Mouse (Mus musculus) monocyte, adult 2 months (primary cell): ENCODE data around the gene Sgo1.
"Not testable (repeated sequence)": the region's sequence is repeated elsewhere in the genome, so short reads cannot be mapped to it uniquely, and the experiment has no call there.

ENCODE experiments used
- DNase-seq, 2 experiments: peaks; one replicate each; pipeline ENCODE4 v3.0.0; 2022; ENCODE audit warnings: low spot score in 2 of 2, low read depth in 1 of 2

The Sgo1 gene

DNA sequence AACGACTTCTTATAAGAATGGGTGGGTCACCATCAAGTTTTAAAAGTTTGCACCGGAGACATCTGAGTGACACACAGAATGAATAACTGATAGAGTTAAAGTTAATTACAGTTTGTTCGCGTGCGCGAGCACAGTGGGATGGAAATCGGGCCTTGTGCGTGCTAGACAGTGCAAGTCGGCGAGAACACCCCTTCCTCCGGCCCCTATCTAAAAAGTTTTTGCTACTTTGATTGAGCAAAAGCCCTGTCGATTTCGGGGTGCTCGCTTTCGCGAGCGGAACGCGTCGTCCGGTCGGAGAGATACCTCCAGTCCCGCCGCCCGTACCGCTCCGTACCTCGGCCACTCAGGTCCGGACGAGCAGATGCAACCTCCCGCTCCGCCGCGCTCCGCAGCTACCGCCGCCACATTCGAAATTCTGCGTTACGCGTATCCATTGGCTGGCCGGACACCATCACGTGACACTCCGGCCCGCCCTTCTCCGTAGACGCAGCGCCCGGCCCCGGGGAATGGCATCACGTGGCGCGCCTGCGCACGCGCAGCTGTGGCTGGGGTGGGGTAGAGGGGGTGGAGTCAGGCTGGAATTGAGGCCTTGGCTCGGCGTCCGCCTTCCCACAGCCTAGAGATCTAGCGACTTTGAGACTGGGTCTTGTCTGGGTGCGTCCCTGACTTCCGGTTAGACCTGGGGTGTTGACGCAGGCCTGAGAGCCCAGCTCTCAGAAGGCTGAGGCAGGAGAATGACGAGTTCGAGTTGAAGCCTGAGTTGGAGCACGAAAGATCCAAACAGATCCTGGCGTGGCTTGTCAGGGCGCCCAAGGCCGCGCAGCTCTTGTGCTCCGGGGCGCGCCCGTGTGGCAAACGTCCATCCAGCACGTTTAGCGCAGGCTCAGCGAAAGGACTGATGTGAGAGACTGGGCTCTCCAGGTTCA, at the start of gene Sgo1:
TSS of gene Sgo1 (minus strand) at position 457 of the 926 bp plus-strand sequence.
- DNase-seq: peak; percentile 92 to 97

DNA sequence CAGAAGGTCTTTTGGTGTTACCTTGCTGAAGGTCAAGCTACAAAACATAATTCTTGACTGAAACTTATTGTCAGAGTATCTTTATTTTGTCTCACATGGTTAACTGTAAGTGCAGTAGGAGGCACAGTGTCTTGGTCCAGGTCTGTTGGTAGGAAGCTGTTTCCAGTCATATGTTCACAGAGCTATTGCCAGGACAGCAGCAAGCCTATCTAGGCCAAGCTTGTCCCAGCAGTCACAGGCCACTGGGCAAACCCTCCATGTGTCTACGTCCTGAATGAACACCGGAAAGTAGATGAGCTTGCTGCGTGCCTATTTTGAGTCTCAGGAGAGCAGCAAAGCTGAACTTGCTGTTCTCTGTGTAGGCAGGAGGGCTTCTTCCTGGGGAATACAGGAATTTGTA, 29.8 kb upstream of the Sgo1 start:
- not testable (repeated sequence) for DNase-seq

DNA sequence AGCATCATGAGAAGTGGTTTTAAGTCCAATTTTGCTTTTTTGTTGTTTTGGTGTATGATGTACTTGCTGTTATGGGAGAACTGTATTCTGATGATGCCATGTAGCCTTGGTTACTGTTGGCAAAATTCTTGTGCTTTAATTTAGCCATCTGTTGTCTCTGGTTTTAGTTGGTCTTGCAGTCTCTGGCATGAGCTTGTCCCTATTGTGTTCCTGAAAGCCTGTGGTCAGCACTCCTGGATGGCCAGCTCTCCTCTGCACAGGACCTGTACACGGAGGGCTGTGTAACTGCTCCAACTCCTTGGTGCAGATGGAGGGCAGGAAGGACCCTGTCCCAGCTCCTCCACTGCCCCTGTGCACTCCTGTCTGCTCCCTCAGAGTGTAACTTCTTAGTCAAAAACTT, 29.3 kb upstream of the Sgo1 start:
- DNase-seq: no peak

DNA sequence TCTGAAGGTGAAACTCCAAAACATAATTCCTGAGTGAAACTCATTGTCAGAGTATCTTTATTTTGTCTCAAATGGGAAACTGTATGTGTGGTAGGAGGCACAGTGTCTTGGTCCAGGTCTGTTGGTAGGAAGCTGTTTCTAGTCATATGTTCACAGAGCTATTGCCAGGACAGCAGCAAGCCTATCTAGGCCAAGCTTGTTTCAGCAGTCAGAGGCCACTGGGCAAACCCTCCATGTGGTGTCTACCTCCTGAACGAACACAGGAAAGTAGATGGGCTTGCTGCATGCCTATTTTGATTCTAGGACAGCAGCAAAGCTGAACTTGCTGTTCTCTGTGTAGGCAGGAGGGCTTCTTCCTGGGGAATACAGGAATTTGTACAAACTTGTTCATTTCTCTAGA, 26.0 kb upstream of the Sgo1 start:
- DNase-seq: not testable (repeated sequence)

DNA sequence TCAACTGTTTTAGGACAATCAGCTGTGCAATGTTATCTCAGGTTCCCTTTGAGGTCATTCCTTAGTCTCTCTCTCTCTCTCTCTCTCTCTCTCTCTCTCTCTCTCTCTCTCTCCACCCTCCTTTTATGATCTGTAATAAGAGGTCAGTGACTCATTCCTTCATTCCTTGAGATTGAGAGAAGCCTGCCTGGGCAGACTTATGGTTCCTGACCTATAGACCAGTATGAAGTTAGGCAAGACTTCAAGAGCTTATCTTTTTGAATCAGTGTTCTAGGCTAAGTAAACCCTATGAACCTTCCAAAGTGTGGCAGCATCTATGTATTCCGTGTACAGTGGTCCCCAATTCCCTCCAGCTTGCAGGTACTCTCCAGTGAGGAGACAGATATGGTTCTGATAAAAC, 25.3 kb upstream of the Sgo1 start:
- DNase-seq: no peak

DNA sequence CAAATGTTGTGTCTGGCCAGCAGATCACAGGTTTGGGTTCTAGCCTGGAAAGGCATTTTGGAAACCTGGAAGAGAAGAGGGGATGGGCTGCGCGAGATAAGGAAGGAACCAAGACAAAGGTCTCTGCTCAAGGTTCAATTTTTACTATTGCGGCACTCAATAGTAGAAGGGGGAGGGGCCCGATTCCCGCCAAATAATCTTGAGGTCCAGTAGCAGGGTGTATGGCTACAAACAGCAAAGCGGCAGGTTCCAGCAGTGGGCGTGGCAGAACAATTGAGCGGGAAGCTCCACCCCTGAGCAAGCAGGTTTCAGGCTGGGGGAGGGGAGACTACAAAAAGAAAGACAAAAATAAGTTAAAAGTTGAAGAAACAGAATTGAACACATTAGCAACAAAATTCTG, 8.4 kb upstream of the Sgo1 start:
- not testable (repeated sequence) for DNase-seq

DNA sequence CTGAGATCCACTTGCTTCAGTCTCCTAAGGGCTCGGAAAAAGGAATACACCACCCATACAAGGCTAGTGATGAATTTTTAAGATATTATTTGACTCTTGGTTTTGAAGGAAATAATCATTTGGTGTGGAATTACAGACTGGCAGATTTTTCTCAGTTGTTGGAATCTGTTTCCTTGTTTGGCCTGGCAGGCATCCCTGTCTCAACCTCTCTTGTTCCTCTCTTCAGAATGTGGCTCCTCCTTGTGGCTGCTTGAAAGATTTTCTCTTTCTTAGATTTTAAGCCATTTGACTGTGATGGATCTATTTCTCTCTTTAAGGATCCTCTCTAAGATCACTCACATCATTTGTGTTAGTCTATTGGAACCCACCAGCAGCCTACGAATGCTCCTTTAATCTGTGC, 4.9 kb upstream of the Sgo1 start:
- no peak for DNase-seq

DNA sequence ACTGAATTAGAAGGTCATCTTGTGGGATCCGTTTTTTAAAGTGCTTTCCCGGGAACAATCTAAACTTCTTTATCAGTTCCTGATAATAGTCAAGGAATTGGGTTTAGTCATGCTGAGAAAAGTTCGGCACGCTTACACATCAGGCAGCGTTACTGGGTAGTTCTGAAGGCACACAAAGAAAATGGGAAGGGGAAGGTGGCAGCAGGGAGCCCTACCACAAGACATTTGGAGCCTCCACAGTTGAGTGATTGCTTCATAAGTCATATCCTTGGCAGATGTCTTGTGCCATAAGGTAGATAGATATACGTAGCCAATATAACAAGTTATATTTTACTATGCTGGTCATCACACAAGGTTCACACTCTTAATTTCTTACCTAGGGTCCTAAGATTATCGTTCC, 813 bp upstream of the Sgo1 start:
- no peak for DNase-seq

DNA sequence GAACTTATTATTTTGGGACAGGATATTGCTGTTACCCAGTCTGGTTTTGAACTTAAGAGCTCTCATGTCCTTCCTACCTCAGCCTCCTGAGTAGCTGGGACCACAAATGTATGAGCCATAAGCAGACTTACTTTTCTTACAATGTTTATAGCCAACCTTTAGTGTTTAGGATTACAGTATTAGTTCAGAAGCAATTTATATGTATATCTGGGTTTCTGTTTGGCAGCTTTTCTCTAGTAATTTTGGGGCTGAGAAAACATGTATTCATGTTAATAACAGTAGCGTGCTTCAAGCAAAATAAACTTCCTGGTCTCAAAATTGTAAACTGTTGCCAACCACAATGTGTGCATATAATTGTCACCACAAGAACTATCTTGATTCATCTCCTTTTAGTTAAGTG, 812 bp downstream of the Sgo1 start:
- no peak for DNase-seq

DNA sequence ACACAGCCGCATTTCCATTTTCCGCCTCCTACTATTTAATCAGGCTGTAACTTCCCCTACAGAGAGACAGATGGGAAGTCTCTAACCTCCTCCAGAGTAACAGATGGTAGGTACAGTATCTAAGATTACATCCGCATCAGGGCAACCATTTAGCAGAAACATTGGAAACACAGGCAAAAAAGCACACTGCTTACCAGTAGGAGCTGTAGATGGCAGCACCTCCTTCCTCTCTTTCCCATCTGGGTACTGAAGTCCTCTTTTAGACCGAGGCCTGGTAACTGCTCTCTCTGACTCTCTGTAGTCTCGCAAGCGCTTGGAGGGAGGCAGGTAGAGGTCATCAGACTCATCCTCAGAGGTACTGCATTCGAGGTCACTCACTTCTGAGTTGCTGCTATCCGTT, 10.4 kb downstream of the Sgo1 start:
- no peak for DNase-seq

DNA sequence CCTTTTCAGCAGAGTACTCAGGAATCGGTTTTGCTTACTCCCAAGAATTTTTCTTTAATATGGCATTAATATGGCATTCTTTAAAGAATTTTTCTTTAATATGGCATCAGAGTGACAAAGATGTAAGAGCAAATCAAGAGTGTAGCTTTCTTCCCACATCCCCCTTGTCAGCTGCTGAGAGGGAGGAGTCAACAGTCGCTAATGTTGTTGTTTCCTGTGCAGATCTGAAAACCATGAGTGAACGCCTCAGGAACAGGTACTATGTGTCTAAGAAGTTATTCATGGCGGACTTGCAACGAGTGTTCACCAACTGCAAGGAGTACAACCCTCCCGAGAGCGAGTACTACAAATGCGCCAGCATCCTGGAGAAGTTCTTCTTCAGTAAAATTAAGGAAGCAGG, 18.7 kb downstream of the Sgo1 start:
- no peak for DNase-seq

DNA sequence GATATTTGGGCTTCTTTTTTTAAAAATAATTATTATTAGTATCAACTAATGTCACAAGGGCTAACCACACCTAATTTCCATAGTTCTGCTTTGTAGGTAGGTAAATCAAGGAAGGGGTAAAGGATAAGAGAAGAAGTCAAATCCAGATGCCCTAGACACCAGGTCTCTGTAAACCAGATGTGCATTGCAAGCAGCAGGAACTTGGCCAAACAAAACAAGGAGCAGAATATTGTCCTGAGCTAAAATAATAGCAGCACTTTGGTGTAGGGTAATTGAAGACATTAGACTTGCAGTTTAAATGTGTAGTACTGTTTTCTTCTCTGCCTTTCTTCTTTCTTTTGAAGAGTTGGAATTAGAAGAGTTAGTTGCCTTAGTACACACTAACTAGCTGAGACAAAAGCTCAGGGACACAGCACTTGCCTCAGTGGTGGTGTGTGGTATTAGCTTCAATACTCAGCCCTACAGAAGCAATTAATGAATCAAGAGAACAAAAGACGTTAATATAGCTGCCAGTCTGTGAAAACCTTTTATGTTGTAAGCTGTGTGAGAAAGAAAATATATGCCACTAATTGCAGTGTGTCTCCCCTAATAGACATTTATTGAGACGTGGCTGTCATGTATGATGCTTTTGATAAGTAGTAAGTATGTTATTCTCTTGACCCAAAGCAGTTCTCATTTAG, 24.3 kb downstream of the Sgo1 start:
- DNase-seq: no peak

DNA sequence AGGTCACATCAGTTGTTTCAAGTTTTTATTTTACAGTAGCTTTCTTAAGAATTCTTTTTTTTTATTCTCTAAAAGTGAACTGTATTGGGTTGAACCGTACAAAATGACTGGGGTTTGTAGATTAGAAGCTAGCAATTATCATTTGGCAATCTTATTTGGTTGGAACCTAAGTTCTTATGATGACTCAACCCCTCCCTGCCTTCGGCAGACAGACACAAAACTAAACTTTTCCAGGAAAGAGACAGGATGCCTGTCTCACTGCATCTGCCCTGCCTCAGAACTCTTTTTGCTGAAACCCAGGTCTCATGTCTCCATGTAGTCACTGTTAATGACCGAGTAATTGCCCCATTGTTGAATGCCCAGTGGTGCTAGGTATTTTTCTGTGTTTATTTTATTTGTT, 24.9 kb downstream of the Sgo1 start:
- no peak for DNase-seq

DNA sequence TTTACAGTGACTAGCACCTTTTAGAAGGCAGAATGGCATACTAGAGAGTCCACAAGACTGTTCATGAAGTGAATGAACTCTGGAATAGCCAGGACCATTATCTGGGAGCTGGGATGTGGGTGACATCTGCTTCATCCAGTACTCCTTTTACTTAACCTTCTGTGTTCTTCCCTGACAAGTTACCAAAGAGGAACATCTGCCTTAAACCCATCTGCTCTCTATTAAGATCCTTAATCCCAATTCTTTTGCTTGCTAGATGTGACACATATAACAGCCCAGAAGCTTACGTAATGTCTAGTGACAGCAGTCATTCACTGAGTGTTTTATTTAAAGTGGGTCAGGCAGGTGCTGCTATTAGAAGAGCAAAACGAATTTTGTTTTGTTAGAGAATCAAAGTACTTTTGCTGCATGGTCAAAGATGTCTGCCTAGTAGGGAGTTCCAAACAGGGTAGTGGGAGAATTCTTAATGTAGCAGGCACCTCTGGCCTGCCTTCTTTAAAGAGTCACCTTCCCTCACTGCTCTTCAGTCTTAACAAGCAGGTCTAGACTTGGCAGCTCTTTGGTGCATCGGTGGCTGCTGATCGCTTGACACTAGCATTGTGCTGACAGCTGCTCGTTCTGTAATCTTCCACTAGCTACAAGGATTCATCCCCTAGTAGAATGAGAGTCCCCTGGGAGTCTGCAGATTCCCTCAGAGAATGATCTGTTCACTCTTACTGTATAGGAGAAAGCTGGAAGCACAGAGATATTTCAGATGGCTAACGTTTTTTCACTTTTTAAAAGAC, 27.9 kb downstream of the Sgo1 start:
- DNase-seq: no peak

DNA sequence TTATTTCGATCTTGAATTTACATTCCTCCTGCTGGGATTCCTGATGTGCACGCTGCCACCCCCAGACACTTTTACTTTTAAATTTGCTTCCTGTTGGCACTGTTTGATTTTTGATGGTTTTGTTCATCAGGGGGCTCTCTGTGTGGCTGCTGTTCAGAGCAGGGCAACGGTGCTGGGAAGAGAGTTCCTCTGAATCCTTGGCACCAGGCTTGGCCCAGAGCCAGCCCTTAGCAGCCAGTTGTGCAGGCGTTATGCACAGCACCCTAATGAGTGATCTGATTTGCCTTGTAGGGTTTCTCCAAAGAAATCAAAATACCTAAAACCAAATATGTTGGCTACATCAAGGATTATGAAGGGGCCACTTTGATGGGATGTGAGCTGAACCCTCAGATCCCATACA, 29.4 kb downstream of the Sgo1 start:
- DNase-seq: no peak

DNA sequence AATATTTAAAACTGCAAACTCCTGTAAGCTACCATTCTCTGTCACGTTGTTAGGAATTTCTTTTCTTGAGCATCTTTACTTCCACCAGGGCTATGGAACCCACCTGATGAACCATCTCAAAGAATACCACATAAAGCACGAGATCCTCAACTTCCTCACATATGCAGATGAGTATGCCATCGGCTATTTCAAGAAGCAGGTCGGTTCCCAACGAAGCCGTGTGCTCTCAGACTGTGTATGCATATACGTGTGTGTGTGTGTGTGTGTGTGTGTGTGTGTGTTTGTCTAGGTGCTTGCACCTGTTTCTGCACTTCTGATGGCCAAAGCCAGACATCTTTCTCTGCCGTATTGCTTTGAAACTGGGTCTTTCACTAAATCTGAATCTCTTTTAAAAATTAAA, 29.9 kb downstream of the Sgo1 start:
- DNase-seq: no peak

DNA sequence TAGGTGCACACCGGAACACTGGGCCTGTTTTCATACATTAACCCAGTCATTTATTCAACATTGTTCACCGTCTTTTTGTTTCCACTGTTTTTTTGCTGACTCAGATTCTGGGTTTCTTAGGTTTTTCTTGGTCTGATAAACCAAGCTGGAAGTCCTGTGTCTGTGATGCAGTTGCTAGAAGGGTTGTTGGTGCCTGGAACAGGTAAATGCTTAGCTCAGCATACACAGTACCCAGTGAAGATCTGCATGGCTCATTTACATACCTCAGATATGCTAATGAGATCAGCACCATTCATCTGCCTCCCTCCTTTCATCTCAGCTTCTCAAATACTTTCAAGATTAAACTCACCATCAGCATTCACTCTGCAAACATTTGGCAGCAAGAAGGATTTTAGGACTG, 30.5 kb downstream of the Sgo1 start:
- no peak for DNase-seq

DNA sequence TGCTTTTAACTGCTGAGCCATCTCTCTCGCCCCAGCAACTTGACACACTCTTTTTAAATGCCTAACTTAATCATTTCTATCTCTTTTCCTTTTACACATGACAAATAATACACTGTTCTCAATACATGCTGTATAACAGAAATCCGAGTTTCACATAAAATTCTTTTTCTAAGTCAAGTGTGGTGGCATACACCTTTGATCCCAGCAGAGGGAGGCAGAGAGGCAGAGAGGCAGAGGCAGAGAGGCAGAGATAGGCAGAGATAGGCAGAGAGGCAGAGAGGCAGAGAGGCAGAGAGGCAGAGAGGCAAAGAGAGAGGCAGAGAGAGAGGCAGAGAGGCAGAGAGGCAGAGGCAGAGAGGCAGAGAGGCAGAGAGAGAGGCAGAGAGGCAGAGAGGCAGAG, 31.7 kb downstream of the Sgo1 start:
- not testable (repeated sequence) for DNase-seq

DNA sequence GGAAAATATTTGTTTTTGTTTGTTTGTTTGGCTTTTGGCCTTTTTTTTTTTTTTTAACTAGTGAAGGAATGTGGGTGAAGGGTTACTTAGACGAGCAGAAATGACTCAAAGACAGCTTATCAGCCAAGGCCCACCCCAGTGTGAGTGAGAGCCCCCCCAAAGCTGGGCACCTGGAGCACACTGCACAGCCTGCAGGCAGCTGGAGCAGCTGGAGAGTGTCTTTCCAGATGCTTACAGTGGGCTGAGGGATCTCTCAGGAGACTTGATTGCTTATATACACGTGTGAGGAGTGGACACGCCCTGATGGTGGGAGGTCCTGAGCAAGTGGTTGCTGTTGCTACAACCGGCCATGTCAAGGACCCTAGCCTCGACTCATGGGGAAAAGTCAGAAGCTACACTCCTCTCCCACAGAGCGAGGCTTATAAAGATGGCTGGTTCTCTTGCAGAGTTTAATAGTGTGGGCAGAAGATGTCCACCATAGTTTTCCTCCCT, 32.7 kb downstream of the Sgo1 start:
- no peak for DNase-seq

DNA sequence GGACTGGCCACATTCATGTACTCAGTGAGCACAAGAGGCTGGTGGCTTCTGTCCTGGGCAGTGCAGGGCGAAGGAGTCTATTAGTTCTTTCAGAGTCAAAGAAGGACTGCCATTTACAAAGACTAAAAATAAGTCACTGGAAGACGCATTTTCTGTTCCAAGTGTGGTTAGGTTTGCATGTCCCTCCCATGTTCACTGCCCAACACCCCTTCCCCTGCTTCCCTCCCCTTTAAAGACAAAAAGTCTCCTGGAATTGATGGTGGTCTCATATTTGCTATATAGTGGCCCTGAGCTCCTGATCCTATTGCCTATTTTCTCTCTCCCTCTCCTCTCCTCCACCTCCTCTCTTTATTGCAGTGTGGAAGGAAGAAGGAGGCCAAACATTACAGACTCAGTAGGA, 33.2 kb downstream of the Sgo1 start:
- no peak for DNase-seq

DNA sequence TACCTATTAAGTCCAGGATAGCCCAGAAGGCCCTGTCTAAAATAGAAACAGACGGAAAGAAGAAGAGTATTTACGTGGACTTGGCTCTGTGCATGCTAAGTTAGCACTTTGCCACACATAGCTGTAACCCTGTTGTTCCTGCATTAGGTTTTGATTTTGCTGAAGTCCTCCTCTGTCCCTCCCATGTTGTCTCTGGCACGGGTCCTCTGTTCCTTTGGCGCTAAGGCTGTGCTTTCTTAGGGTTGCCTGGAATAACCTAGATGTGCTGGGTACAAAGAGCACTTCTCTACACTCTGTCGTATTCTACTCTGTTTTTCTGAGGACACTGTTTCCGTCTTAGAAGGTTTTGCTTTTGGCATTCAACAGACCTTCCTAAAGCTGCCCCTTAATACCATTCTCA, 34.1 kb downstream of the Sgo1 start:
- no peak for DNase-seq

DNA sequence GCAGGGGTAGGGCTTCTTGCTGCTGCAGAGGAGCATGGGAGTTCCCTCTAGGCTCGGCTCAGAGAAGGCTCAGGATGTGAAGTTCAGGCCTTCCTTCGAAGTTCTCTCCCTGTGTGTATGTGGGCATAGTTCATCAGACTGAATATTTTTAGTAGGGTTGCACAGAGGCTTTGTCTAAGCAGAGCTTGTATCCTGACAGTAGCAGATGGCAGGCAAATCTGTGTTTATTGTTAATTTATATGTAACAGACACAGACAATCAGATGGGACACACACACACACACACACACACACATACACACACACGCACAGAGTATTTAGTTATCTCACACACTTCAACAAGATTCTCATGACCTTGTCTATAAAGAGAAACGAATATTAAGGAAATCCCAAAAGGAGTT, 34.5 kb downstream of the Sgo1 start:
- DNase-seq: no peak
